Mouse (Mus musculus) ES-E14 (cell line): ENCODE measurements at regions not wholly inside any gene's neighbourhood (a gene's known extent, or its start where the extent isn't known, plus 50 kb on each side); places are given as distances from the start of the nearest gene placed in this dataset.

Experiments
- DNase-seq: peaks from one replicate; pipeline ENCODE4 v3.0.0-alpha.2; 2013; ENCODE audit warnings: low read depth, low spot score
- H3K27ac ChIP-seq: 2 replicates; pipeline ENCODE4 v1.5.1; 2012; ENCODE audit warnings: low read depth, mild to moderate bottlenecking, low read length, moderate library complexity, mixed read lengths; ENCODE audit not compliant: poor library complexity, insufficient read depth, severe bottlenecking
- H3K36me3 ChIP-seq: 2 replicates; pipeline ENCODE4 v1.6.1; 2012; ENCODE audit warnings: mild to moderate bottlenecking, low read length, moderate library complexity, mixed read lengths; ENCODE audit not compliant: control insufficient read depth, poor library complexity, insufficient read depth, severe bottlenecking
- H3K4me1 ChIP-seq, 2 experiments: fragments of 150-350 bp in 1 of 2; sonication (generic) in 1 of 2; 2 replicates each; pipeline ENCODE4 v1.6.1; 2012; ENCODE audit warnings: low read length in 2 of 2, mild to moderate bottlenecking in 1 of 2, mixed read lengths in 1 of 2; ENCODE audit not compliant: control insufficient read depth in 2 of 2, insufficient read depth in 2 of 2, poor library complexity in 1 of 2
- H3K4me3 ChIP-seq, 2 experiments: fragments of 150-350 bp in 1 of 2; sonication (generic) in 1 of 2; 2 replicates each; pipeline ENCODE4 v1.5.1; 2012; ENCODE audit warnings: low read length in 2 of 2, low read depth in 1 of 2, mild to moderate bottlenecking in 1 of 2, mixed read lengths in 1 of 2; ENCODE audit not compliant: insufficient read depth in 1 of 2, poor library complexity in 1 of 2, severe bottlenecking in 1 of 2
- H3K9ac ChIP-seq: 2 replicates; pipeline ENCODE4 v1.6.1; 2012; ENCODE audit warnings: low read depth, mild to moderate bottlenecking, low read length, mixed read lengths; ENCODE audit not compliant: poor library complexity, insufficient read depth, severe bottlenecking
- H3K9me3 ChIP-seq: fragments of 150-350 bp; sonication (generic); 2 replicates; pipeline ENCODE4 v1.6.1; 2012; ENCODE audit warnings: low read depth, mild to moderate bottlenecking, low read length; ENCODE audit not compliant: control insufficient read depth, insufficient read depth
- CHD2 ChIP-seq: IDR thresholded peaks from 2 replicates; pipeline ENCODE4 v1.6.1; 2014; ENCODE audit warnings: mild to moderate bottlenecking, low read depth, low read length, inconsistent platforms
- HCFC1 ChIP-seq: IDR thresholded peaks from 2 replicates; pipeline ENCODE4 v1.6.1; 2012; ENCODE audit warnings: low read length, inconsistent platforms, borderline replicate concordance; ENCODE audit not compliant: insufficient read depth
- MAFK ChIP-seq: IDR thresholded peaks from 2 replicates; pipeline ENCODE4 v1.6.1; 2014; ENCODE audit warnings: mild to moderate bottlenecking, low read depth, low read length, inconsistent platforms; ENCODE audit not compliant: insufficient read depth
- ZC3H11A ChIP-seq: IDR thresholded peaks from 2 replicates; pipeline ENCODE4 v1.6.1; 2012; ENCODE audit warnings: low read depth, mild to moderate bottlenecking, inconsistent platforms, low read length, borderline replicate concordance
- ZNF384 ChIP-seq: IDR thresholded peaks from 2 replicates; pipeline ENCODE4 v1.6.1; 2012; ENCODE audit warnings: low read depth, low read length, inconsistent platforms
- in situ Hi-C, 2 experiments: fragments of 600-800 bp; cut with MboI; formaldehyde crosslinking; loops; one replicate each; pipeline ENCODE4 v1.15.1; 2025; ENCODE audit warnings: low sequenced_read_pairs in 2 of 2, inconsistent platforms in 1 of 2; ENCODE audit not compliant: unreplicated experiment in 2 of 2

DNA sequence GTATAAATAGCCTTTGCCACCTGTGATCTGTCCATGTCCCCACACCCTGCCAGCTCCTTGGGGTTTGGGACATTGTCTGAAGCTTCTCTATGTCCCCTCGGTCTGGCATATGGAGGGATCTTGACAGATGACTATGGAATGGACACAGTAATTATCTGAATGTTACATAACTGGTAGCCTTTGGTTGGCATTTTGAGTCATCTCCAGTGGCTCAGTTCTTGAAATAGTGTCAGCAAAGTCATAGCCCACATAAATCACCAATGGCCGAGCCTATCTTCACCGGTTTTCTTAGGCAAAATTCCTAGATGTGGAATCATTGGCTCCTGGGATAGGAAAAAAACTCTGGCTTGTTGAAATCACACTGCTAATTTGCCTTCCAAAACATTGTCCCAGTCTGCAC lies 67.3 kb upstream of the Ephb1 start:
- no peaks in the 10 kb centered on the region for H3K9me3 ChIP-seq
- no peak overlapping the region for H3K27ac ChIP-seq
- in situ Hi-C loops = no loop called here
- no peak overlapping the region for H3K4me3 ChIP-seq
- TF ChIP-seq ZNF384 = no peak
- no peak for TF ChIP-seq HCFC1
- TF ChIP-seq CHD2 = no peak
- TF ChIP-seq MAFK = no peak
- no peak for TF ChIP-seq ZC3H11A
- H3K9ac ChIP-seq = no peak overlapping the region
- H3K36me3 ChIP-seq = no peaks in the 10 kb centered on the region
- peaks cover 0 to 3% of the 10 kb centered on the region in 2 experiments; a peak in 1 of 4 replicates for H3K4me1 ChIP-seq
- DNase-seq = no peak

- no peak overlapping the region for H3K27ac ChIP-seq
- in situ Hi-C loops = no loop called here
- H3K4me3 ChIP-seq = no peak overlapping the region
- TF ChIP-seq MAFK (no peak), ZC3H11A (no peak), HCFC1 (no peak), CHD2 (no peak), ZNF384 (no peak)
- no peaks in the 10 kb centered on the region for H3K9me3 ChIP-seq
- H3K4me1 ChIP-seq = peaks cover 0 to 3% of the 10 kb centered on the region in 2 experiments; a peak in 1 of 4 replicates
- no peak for DNase-seq
- no peaks in the 10 kb centered on the region for H3K36me3 ChIP-seq
- no peak overlapping the region for H3K9ac ChIP-seq
Observed at GRCm38 (mm10) chr9:102420196-102420595, 65.7 kb upstream of the Ephb1 start.

DNA sequence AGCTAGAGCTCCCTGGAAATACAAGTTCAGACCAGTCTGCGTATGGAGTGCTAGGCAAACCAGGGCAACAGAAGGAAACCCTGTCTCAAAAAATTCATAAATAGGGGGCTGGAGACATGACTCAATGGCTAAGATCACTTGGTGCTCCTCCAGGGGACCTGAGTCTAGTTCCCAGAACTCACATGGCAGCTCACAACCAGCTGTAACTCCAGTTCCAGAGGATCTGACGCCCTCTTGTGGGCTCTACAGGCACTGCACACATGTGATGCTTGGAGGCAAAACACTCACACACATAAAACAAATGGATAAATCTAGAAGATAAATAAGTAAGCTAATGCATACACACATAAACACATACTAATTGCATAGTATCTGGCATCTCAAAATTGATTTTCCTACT lies 59.1 kb upstream of the Ephb1 start:
- Histone ChIP-seq H3K36me3 (no peaks in the 10 kb centered on the region), H3K27ac (no peak overlapping the region), H3K4me3 (no peak overlapping the region), H3K9me3 (no peaks in the 10 kb centered on the region), H3K9ac (no peak overlapping the region), H3K4me1 (no peaks in the 10 kb centered on the region)
- TF ChIP-seq ZNF384 = no peak
- TF ChIP-seq HCFC1 = no peak
- no peak for TF ChIP-seq CHD2
- peak; percentile 12; the same call in 1 of the 2 replicates for TF ChIP-seq ZC3H11A
- TF ChIP-seq MAFK = no peak
- in situ Hi-C loops = no loop called here
- no peak for DNase-seq

- Histone ChIP-seq H3K9me3 (no peaks in the 10 kb centered on the region), H3K9ac (no peak overlapping the region), H3K36me3 (no peaks in the 10 kb centered on the region), H3K4me1 (peaks cover 0 to 1% of the 10 kb centered on the region in 2 experiments; a peak in 1 of 4 replicates), H3K4me3 (no peak overlapping the region), H3K27ac (no peak overlapping the region)
- in situ Hi-C loops = no loop called here
- no peak for DNase-seq
- TF ChIP-seq ZNF384 = no peak
- no peak for TF ChIP-seq HCFC1
- TF ChIP-seq MAFK = no peak
- no peak for TF ChIP-seq CHD2
- TF ChIP-seq ZC3H11A = no peak
Observed at GRCm38 (mm10) chr9:102410666-102411065, 56.2 kb upstream of the Ephb1 start.

- Histone ChIP-seq H3K4me1 (peaks cover 0 to 1% of the 10 kb centered on the region in 2 experiments; a peak in 1 of 4 replicates), H3K9ac (no peak overlapping the region), H3K4me3 (no peak overlapping the region), H3K36me3 (no peaks in the 10 kb centered on the region), H3K27ac (no peak overlapping the region; the same call in 1 of the 2 replicates), H3K9me3 (no peaks in the 10 kb centered on the region)
- in situ Hi-C loops = no loop called here
- TF ChIP-seq ZNF384 (no peak), HCFC1 (no peak), ZC3H11A (no peak), MAFK (no peak), CHD2 (no peak)
- DNase-seq = no peak
Observed at GRCm38 (mm10) chr9:102406017-102406416, 51.5 kb upstream of the Ephb1 start.
